7 mouse cellular contexts compared by ENCODE assay signal in genomic region chr7:141328373-141328990, GRCm38 (mm10). TPM values are rescaled to one million over a fixed set of nuclear protein-coding genes. Genes with fewer than 3 reads are reported as not detected.
DNase-seq lines count a peak whose midpoint lies in the region; ATAC-seq and TF ChIP-seq lines count a peak whose summit lies in the region.

No protein-coding gene starts in this region.

- DNase-seq in lung, adult 2 months: no peak
- DNase-seq in lung, postnatal 36 days: no peak
- no peak for DNase-seq in adrenal gland, postnatal 10 days
- DNase-seq in layer of hippocampus, adult 11-12 months (ENCODE audit: low spot score): no peak

- H3K36me3 ChIP-seq in hindbrain, embryonic 16.5 days (ENCODE audit: control insufficient read depth, insufficient read depth, low read length): peaks cover 9% of the 10 kb centered on the region
- peaks cover 22% of the 10 kb centered on the region for H3K36me3 ChIP-seq in neural tube, embryonic 13.5 days

- H3K9ac ChIP-seq in hindbrain, embryonic 16.5 days (ENCODE audit: low read depth, low read length): peak overlapping the region; percentile 94
- peak overlapping the region; percentile 94 for H3K9ac ChIP-seq in neural tube, embryonic 13.5 days

- H3K27me3 ChIP-seq in hindbrain, embryonic 16.5 days (replicated peaks; ENCODE audit: control insufficient read depth, insufficient read depth, low read length): no peaks in the 10 kb centered on the region
- no peaks in the 10 kb centered on the region for H3K27me3 ChIP-seq in neural tube, embryonic 13.5 days

- 11% methylated on average over 24 of the region's 24 CpGs for WGBS in lung, adult 2 months
- 16% methylated on average over 24 of the region's 24 CpGs for WGBS in hindbrain, embryonic 16.5 days
- WGBS in neural tube, embryonic 13.5 days: 17% methylated on average over 24 of the region's 24 CpGs

- TF ChIP-seq CTCF in lung, adult 2 months (IDR thresholded peaks at IDR 0.05; ENCODE audit: insufficient read depth, low read length): no peak
- TF ChIP-seq CTCF in cortical plate, adult 2 months (IDR thresholded peaks at IDR 0.05; ENCODE audit: extremely low read depth, insufficient read depth, low read length): no peak

- H3K4me3 ChIP-seq in lung, adult 2 months (replicated peaks; ENCODE audit: extremely low read depth, low read depth, low read length): peak overlapping the region; percentile 96
- H3K4me3 ChIP-seq in cortical plate, adult 2 months (ENCODE audit: insufficient read depth, low read length): peak overlapping the region; percentile 71
- H3K4me3 ChIP-seq in hindbrain, embryonic 16.5 days (ENCODE audit: low read length): peak overlapping the region; percentile 74
- H3K4me3 ChIP-seq in neural tube, embryonic 13.5 days: peak overlapping the region; percentile 71

- TF ChIP-seq POLR2A in lung, adult 2 months (IDR thresholded peaks at IDR 0.05; ENCODE audit: borderline replicate concordance, extremely low read depth, low read depth, low read length): no peak
- no peak for TF ChIP-seq POLR2A in cortical plate, adult 2 months (IDR thresholded peaks at IDR 0.05; ENCODE audit: extremely low read depth, insufficient read depth, low read length)

- peak overlapping the region; percentile 74 for H3K4me2 ChIP-seq in hindbrain, embryonic 16.5 days (ENCODE audit: low read length)
- peak overlapping the region; percentile 95 for H3K4me2 ChIP-seq in neural tube, embryonic 13.5 days

- peak overlapping the region; percentile 44; the same call in 1 of the 2 replicates for H3K27ac ChIP-seq in cortical plate, adult 2 months (ENCODE audit: insufficient read depth, low read length)
- peak overlapping the region; percentile 100 for H3K27ac ChIP-seq in hindbrain, embryonic 16.5 days (ENCODE audit: low read depth, low read length)
- H3K27ac ChIP-seq in neural tube, embryonic 13.5 days (replicated peaks): peak overlapping the region; percentile 100

- H3K4me1 ChIP-seq in lung, adult 2 months (ENCODE audit: control insufficient read depth, insufficient read depth, low read length): peaks cover 18% of the 10 kb centered on the region
- H3K4me1 ChIP-seq in cortical plate, adult 2 months (ENCODE audit: control insufficient read depth, insufficient read depth, low read length): peaks cover 13% of the 10 kb centered on the region
- H3K4me1 ChIP-seq in hindbrain, embryonic 16.5 days (ENCODE audit: control insufficient read depth, insufficient read depth, low read depth, low read length): peaks cover 24% of the 10 kb centered on the region
- H3K4me1 ChIP-seq in neural tube, embryonic 13.5 days (replicated peaks): peaks cover 39% of the 10 kb centered on the region

- ATAC-seq in hindbrain, embryonic 16.5 days: peak; percentile 35
- peak; percentile 33 for ATAC-seq in neural tube, embryonic 13.5 days (ENCODE audit: low read depth)

- H3K9me3 ChIP-seq in hindbrain, embryonic 16.5 days (ENCODE audit: control insufficient read depth, low read length): no peaks in the 10 kb centered on the region
- H3K9me3 ChIP-seq in neural tube, embryonic 13.5 days: no peaks in the 10 kb centered on the region

RNA-seq across cellular contexts. Expression of gene Tmem80, which starts 0.9 kb away (rescaled TPM):
- polyA plus RNA-seq in lung, adult 2 months (2012; rRNA removed): 37.2 and 49.2 TPM in 2 replicates
- 56.7 and 59.2 TPM in 2 replicates for polyA plus RNA-seq in cortical plate, adult 2 months (2012; rRNA removed)
- 48.2 and 52.2 TPM in 2 replicates for polyA plus RNA-seq in hindbrain, embryonic 16.5 days (2015; fragmentation: Nextera tagmentation; extraction: Ambion mirVana)
- polyA plus RNA-seq in neural tube, embryonic 13.5 days (2015; fragmentation: Nextera tagmentation; extraction: Ambion mirVana): 58.7 and 60.8 TPM in 2 replicates
- 10 to 100 TPM; 22.1 to 31.6 TPM for total RNA-seq in adrenal gland, postnatal 10 days (2021)

RNA-seq across cellular contexts. Expression of gene Deaf1, which starts 1.0 kb away (rescaled TPM):
- 18.6 and 22.7 TPM in 2 replicates for polyA plus RNA-seq in lung, adult 2 months (2012; rRNA removed)
- 31.8 and 35.5 TPM in 2 replicates for polyA plus RNA-seq in cortical plate, adult 2 months (2012; rRNA removed)
- polyA plus RNA-seq in hindbrain, embryonic 16.5 days (2015; fragmentation: Nextera tagmentation; extraction: Ambion mirVana): 202 and 206 TPM in 2 replicates
- 150 and 156 TPM in 2 replicates for polyA plus RNA-seq in neural tube, embryonic 13.5 days (2015; fragmentation: Nextera tagmentation; extraction: Ambion mirVana)
- total RNA-seq in adrenal gland, postnatal 10 days (2021): 10 to 100 TPM; 39.9 to 59.2 TPM

RNA-seq across cellular contexts. Expression of gene Eps8l2, which starts 10.2 kb away (rescaled TPM):
- polyA plus RNA-seq in lung, adult 2 months (2012; rRNA removed): 112 and 143 TPM in 2 replicates
- polyA plus RNA-seq in cortical plate, adult 2 months (2012; rRNA removed): 6.7 and 6.8 TPM in 2 replicates
- polyA plus RNA-seq in hindbrain, embryonic 16.5 days (2015; fragmentation: Nextera tagmentation; extraction: Ambion mirVana): 2.5 and 3.1 TPM in 2 replicates
- polyA plus RNA-seq in neural tube, embryonic 13.5 days (2015; fragmentation: Nextera tagmentation; extraction: Ambion mirVana): 0.43 and 0.76 TPM in 2 replicates
- total RNA-seq in adrenal gland, postnatal 10 days (2021): 1 to 10 TPM; 4.6 to 7.1 TPM

RNA-seq across cellular contexts. Expression of gene Drd4, which starts 36.7 kb away (rescaled TPM):
- polyA plus RNA-seq in lung, adult 2 months (2012; rRNA removed): not detected in 2 replicates
- polyA plus RNA-seq in cortical plate, adult 2 months (2012; rRNA removed): 0.42 and 0.50 TPM in 2 replicates
- 0.64 and 1.00 TPM in 2 replicates for polyA plus RNA-seq in hindbrain, embryonic 16.5 days (2015; fragmentation: Nextera tagmentation; extraction: Ambion mirVana)
- 0.54 and 1.3 TPM in 2 replicates for polyA plus RNA-seq in neural tube, embryonic 13.5 days (2015; fragmentation: Nextera tagmentation; extraction: Ambion mirVana)
- under 1 TPM in 1 of 2 experiments, not detected in 1; 0.36 TPM for total RNA-seq in adrenal gland, postnatal 10 days (2021)

RNA-seq across cellular contexts. Expression of gene Sct, which starts 49.5 kb away (rescaled TPM):
- polyA plus RNA-seq in lung, adult 2 months (2012; rRNA removed): not detected in 2 replicates
- 0.27 and 0.38 TPM in 2 replicates for polyA plus RNA-seq in cortical plate, adult 2 months (2012; rRNA removed)
- 3.5 and 6.1 TPM in 2 replicates for polyA plus RNA-seq in hindbrain, embryonic 16.5 days (2015; fragmentation: Nextera tagmentation; extraction: Ambion mirVana)
- 3.3 and 5.8 TPM in 2 replicates for polyA plus RNA-seq in neural tube, embryonic 13.5 days (2015; fragmentation: Nextera tagmentation; extraction: Ambion mirVana)
- total RNA-seq in adrenal gland, postnatal 10 days (2021): 1 to 10 TPM; 2.8 to 3.2 TPM

Comparison
In these comparisons a context has a peak if more than half of its experiments do, and no peak if none do; other contexts are left out.
1. H3K27ac ChIP-seq: peak in every context shown above with its lines; median percentile 100 in hindbrain, embryonic 16.5 days; 100 in neural tube, embryonic 13.5 days; 44 in cortical plate, adult 2 months.
2. RNA of gene Eps8l2, which starts 10.2 kb away (polyA plus RNA-seq): 112 to 143 TPM in lung, adult 2 months; 6.7 to 6.8 TPM in cortical plate, adult 2 months, 2.5 to 3.1 TPM in hindbrain, embryonic 16.5 days and 0.43 to 0.76 TPM in neural tube, embryonic 13.5 days; every median in the first group is over 10 times any median in the second.
3. Peak in every context shown above with its lines, with median percentiles within 50 percentile points of each other: H3K4me3 ChIP-seq.